Mouse (Mus musculus) left cerebral cortex, adult 2 months (tissue): ENCODE results near the gene Lrrd1. TPM values are rescaled to one million over a fixed set of nuclear protein-coding genes. Genes with fewer than 3 reads are reported as not detected.
"Not testable (repeated sequence)": the region's sequence is repeated elsewhere in the genome, so short reads cannot be mapped to it uniquely, and the experiment has no call there.

Experiments used
- DNase-seq, 2 experiments: peaks; one replicate each; pipeline ENCODE4 v3.0.0; 2021 to 2022; ENCODE audit warnings: low spot score in 2 of 2, mixed read lengths in 1 of 2; ENCODE audit errors: extremely low spot score in 1 of 2
- H3K27ac ChIP-seq: fragments of 200-600 bp; 2 replicates; pipeline ENCODE4 v1.8.1; 2022
- H3K4me3 ChIP-seq: fragments of 200-600 bp; 2 replicates; pipeline ENCODE4 v1.8.1; 2022
- CTCF ChIP-seq: fragments of 200-600 bp; IDR thresholded peaks from 2 replicates; pipeline ENCODE4 v1.8.1; 2022; ENCODE audit warnings: antibody characterized with exemption, mild to moderate bottlenecking, moderate library complexity
- intact Hi-C: fragments of 180-260 bp; cut with DNase I; formaldehyde crosslinking; loops from one replicate; pipeline ENCODE4 v1.15.1; 2025
- long read RNA-seq, 2 experiments: library from polyadenylated mRNA; stranded (forward); transcript quantifications; one replicate each; pipeline ENCODE4 v2.0.0; 2021; ENCODE audit warnings: borderline mapping rate in 2 of 2
- total RNA-seq, 2 experiments: library from RNA; stranded (reverse); gene quantifications; 2 replicates each; pipeline ENCODE4 v1.2.3; 2021

The Lrrd1 gene
- total RNA-seq, result under 1 TPM; 0.14 to 0.23 TPM
- long read RNA-seq, experiment 1, result 0 reads
- long read RNA-seq, experiment 2, result 0 reads

DNA sequence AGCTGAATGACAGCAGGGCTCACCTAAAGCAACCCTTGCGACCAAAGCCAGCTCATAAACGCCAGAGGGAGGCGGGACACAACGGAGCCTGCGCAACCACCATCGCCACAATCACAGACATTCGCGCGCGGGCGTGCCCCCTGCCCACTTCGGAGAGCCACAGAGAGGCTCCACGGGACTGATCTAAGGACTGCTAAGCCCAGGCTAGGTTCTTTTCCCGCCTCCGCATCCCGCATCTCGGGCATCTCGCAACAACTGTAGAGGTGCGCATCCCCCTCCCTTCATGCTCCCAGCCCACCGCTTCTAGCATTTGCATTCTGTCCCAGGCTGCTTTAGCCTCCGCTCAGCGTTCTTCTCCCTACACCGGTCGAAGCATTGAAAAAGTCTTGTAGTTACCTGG is at the start of gene Lrrd1:
Lrrd1 (plus strand) TSS at position 148 of the 400 bp plus-strand sequence.
- no peak for TF ChIP-seq CTCF
- no peak within 1 kb of the TSS for H3K27ac ChIP-seq
- intact Hi-C loops, result no loop called here
- H3K4me3 ChIP-seq, result peak within 1 kb of the TSS; percentile 22; the same call in 1 of the 2 replicates
- peak in 1 of 2 experiments; percentile 14 for DNase-seq

DNA sequence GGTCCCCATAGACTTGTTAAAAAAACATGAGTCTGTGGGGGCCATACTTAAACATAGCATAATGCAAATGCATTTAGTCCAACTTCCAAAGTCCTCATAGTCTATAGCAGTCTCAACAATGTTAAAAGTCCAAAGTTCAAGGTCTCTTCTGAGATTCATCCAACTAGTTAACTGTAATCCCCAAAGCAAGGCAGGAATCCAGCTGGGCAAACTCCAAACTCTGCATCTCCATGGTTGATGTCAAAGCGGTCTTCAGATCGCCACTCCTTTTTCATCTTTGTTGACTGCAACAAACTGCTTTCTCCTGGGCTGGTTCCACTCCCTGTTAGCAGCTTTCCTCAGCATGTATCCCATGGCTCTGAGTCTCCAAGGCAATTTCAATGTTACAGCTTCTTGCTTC is 47.9 kb upstream of the Lrrd1 start:
- H3K27ac ChIP-seq, intact Hi-C loops, DNase-seq, H3K4me3 ChIP-seq: not testable (repeated sequence)

DNA sequence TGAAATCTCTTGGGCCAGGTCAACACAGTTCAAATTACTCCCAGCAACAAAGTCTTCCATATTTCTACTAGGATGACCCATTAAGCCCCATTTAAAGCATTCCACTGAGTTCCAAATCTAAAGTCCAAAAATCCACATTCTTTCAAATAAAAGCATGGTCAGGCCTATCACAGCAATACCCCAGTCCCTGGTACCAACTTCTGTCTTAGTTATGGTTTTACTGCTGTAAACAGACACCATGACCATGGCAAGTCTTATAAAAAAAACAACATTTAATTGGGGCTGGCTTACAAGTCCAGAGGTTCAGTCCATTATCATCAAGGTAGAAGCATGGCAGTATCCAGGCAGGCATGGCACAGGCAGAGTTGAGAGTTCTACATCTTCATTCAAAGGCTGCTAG is 46.3 kb upstream of the Lrrd1 start:
- DNase-seq, H3K27ac ChIP-seq, H3K4me3 ChIP-seq, intact Hi-C loops: not testable (repeated sequence)

DNA sequence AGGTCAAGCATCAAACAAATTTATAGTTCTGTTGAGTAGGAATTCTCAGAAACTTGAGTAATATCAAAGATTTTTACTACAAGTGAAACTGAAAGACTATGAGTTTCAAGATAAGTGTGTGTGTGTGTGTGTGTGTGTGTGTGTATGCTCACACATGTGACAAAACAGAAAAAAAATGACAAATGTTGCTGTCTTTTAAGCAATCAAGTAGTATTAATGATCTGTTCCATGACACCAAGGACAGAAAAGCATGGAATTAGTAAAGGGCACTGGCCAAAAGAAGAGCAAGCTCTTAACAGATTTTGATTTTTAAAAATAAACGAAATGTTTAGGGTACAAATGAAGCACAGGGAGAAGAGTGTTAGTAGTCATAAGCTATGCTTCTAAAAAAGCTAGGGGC is 44.9 kb upstream of the Lrrd1 start:
- intact Hi-C loops, result loop anchor here (5.0 kb wide), 1 partner anchor 68 kb away; no protein-coding TSS in a partner anchor
- no peak for TF ChIP-seq CTCF
- no peak overlapping the region for H3K4me3 ChIP-seq
- no peak for DNase-seq
- no peak overlapping the region for H3K27ac ChIP-seq

DNA sequence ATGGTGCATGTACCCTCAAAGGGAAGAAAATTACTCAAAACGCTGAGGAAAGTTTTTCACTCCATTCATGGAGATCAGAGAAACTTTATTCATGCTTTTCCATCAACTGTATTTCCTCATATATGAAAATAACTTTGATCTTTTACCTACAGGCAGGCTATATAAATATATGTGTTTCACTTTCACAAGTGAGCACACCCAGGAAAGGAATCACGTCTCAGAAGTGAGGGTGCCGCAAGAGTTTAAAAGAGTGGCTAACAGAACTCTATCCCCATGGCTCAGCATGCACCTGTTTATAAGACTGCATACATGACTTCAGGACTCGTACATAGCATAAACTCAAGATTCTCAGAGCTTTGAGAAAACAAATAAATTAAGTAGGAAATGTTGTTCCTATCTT is 44.1 kb upstream of the Lrrd1 start:
- peak overlapping the region; percentile 86; the same call in 1 of the 2 replicates for H3K4me3 ChIP-seq
- TF ChIP-seq CTCF, result no peak

DNA sequence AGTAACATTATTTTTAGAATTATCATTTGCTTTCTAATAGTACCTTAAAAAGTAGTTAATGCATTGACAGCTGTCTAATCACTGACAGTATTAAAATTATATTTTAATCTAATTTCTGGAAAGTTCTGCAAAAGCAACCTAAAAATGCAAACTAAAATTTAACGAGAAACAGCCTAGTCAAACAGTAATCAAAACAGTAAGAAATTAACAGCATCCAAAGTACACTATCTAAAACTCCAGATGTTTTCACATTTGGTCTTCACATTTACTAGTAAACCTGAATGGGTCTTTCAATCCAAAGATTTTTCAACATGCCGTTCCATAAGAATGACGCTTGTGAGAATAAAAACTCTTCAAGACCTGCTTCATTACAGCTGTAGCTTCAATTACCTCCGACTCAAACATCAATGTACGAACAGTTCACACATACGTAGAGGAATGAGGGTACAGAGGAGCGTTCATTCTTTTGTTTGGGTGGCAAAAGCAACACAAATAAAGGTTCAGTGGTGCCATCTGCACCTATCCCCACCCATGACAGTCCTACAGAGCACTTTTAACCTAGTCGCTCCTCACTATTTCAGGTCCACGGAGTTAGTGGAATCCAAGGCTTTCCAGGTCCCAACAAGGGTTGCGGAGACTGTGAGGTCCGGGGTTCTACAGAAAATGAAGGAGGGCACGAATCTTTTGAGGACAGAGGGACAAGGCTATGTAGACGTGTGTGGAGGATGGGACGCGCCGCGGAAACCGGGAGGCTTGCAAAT is 43.1 kb upstream of the Lrrd1 start:
- peak overlapping the region; percentile 86 for H3K4me3 ChIP-seq
- H3K27ac ChIP-seq, result peak overlapping the region; percentile 93
- no peak for DNase-seq
- no peak for TF ChIP-seq CTCF
- intact Hi-C loops, result loop anchor here (2.0 to 5.0 kb wide), 2 partner anchors 70 to 155 kb away; no protein-coding TSS in a partner anchor

More for the DNA sequence above, 44.1 kb upstream of the Lrrd1 start:
- no peak for DNase-seq
- H3K27ac ChIP-seq, result no peak overlapping the region
- intact Hi-C loops, result loop anchor here (5.0 kb wide), 1 partner anchor 69 kb away; no protein-coding TSS in a partner anchor

DNA sequence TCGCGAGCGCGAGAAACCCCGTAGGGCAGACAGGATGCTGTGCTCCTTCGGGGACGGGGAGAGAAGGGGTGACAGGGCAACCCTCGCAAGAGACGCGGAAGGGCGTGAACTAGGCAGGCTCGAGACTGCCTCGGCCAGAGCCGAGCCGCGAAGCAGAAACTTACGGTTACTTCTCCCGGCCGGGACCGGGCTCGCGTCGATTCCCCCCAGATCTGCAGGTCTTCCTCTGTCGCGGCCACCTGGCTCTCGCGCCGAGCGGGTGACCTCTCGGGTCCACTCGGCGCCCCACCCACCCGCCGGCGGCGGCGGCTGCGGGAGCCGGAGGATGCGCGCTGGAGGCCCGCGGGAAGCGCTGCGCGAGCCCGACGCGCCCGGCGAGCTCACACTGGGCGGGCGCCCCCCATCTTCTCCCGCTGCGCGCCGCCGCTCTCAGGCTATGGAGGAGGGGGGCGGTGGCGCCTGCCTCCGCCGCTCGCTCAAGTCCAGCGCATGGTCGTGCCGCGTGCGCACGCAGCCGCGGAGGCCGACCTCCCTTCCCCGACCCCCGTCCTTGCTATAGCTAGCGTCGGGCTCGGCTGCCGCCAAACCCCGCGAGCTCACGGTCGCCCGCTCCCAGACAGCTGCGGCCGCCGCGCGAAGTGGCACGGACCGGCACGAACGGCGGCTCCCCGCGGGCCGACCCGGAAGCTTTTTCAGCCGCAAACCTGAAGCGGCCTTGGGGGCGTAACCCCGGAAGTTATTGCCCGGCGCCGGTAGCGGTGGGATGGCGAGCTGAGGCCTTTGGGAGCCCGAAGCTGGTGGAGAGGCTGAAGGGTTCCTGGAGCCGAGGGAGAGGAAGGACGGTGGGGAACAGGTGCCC is 42.3 kb upstream of the Lrrd1 start, which contains the start of the genes Ankib1 and Krit1:
Ankib1 (minus strand) TSS at position 493 of the 859 bp plus-strand sequence.
Krit1 (plus strand) TSS at position 752 of the 859 bp plus-strand sequence.
- H3K27ac ChIP-seq, result peak within 1 kb of the TSS; percentile 93
- H3K4me3 ChIP-seq, result peak within 1 kb of the TSS; percentile 86
- intact Hi-C loops, result loop anchor here (2.0 to 5.0 kb wide), 2 partner anchors 70 to 156 kb away; no protein-coding TSS in a partner anchor
- DNase-seq, result peak; percentile 93
- TF ChIP-seq CTCF, result no peak; the same call in 1 of the 2 replicates

DNA sequence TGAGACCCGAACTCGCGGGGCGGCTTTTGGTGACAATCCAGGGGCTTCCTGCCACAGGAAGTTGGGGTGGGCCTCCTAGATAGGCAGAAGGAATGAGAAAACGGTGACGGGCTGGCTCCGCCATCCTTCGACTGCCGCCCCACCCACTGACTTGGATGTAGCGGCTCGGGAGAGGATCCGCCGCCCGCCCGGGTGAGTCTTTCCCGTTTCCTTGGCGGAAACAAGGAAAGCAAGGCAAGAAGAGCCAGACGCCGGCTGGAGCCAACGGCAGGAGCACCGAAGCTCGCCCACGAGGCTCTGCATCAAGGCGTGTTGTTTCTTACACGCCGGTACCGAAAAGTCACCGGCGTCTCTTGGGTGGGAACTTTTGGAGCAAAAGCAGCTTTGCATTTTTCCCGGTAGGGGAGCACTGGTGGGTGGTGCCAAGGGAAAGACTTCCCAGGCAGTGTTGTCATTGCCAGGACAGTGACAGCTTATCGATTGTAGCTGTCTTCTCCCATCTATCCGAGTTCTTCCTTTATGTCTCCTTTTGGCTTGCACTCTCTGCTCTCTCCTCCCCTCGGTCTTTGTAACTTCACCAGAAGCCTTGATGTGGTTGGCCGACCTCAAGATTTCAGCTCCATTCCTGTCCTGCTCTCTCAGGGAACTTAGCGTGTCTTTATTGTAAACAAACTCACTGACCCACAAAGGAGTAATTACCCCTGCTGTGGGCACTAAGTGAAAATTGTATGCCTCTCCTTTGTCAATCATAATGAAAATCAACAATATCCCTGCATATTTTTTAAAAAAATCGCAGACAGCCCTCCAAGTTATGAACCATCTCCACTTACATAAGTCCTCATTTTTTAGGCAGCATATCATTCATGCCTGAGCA is 41.4 kb upstream of the Lrrd1 start:
- intact Hi-C loops, result loop anchor here (2.0 to 5.0 kb wide), 2 partner anchors 71 to 157 kb away; no protein-coding TSS in a partner anchor
- Histone ChIP-seq H3K4me3 (peak overlapping the region; percentile 86), H3K27ac (peak overlapping the region; percentile 93)
- no peak; the same call in 1 of the 2 replicates for TF ChIP-seq CTCF
- DNase-seq, result no peak

DNA sequence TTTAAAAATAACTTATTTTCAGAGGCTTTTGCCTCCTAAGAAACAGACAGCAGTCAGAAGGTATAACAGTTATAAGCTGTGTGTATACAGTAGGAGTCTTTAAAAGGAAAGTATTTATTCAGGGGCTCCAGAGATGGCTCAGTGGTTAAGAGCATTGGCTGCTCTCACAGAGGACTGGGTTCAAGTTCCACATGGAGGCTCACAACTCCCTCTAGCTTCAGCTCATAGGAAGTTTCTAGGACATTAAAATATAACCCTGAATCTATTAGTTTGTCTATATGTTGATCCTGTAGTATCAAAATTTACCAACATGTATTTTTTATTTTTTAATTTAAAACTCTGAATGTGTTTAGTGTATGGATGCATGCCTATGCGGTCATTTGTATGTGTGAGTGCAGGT is 36.5 kb upstream of the Lrrd1 start:
- DNase-seq, result no peak
- Histone ChIP-seq H3K4me3 (no peak overlapping the region), H3K27ac (no peak overlapping the region)
- peak; percentile 28 for TF ChIP-seq CTCF
- intact Hi-C loops, result no loop called here

DNA sequence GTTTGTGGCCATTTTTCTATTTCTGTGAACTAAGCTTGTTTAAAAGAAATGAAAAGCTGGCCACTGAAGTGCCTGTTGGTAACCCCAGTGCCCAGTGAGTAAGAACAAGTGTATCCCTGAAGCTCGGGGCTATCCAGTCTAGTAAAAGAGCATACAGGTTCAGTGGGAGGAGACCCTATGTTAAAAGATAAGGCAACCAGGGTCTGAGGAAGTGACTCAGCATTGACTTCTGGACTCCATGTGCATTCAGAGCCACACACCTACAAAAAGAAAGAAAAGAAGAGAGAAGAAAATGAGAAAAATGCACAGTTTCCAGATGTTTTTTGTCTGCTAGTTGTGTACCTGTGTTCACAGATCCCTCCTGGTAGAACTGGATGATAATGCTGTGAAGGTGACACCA is 10.9 kb upstream of the Lrrd1 start:
- intact Hi-C loops, result no loop called here
- Histone ChIP-seq H3K4me3 (no peak overlapping the region), H3K27ac (no peak overlapping the region)
- DNase-seq, result no peak
- no peak for TF ChIP-seq CTCF

DNA sequence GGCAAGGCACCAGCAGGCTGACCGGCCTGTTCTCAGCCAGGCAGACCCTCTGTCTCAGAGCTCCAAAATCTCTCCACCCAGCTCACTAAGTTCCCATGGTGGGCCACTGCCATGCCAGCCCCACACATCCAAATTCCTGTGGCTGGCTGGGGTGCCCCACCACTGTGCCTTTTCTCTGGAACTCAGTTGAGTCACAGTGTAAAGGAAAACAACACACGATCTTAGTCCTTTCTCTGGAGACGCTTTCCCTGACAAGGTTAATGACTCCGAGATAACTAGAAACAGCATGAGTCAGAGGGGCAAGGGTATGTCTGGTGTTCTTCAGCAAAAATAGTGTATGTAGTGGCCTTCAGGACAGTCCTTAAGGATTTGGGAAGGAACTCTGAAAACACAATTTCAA is 25.2 kb downstream of the Lrrd1 start:
- Histone ChIP-seq H3K27ac (no peak overlapping the region), H3K4me3 (no peak overlapping the region)
- no peak for TF ChIP-seq CTCF
- no peak for DNase-seq
- intact Hi-C loops, result no loop called here
